Mouse (Mus musculus) lung, adult 2 months (tissue): Measurements from ENCODE around the gene Gm44596. TPM values are rescaled to one million over a fixed set of nuclear protein-coding genes. Genes with fewer than 3 reads are reported as not detected.

Experiments
- DNase-seq: peaks from one replicate; pipeline ENCODE4 v3.0.0; 2022
- H3K4me1 ChIP-seq: fragments of 200-500 bp; 2 replicates; pipeline ENCODE4 v1.6.1; 2011; ENCODE audit warnings: low read length; ENCODE audit not compliant: control insufficient read depth, insufficient read depth
- H3K4me3 ChIP-seq: fragments of 200-500 bp; replicated peaks from 2 replicates; pipeline ENCODE3; 2011; ENCODE audit warnings: low read depth, mild to moderate bottlenecking, control low read depth, low read length; ENCODE audit errors: extremely low read depth
- CTCF ChIP-seq: fragments of 200-500 bp; IDR thresholded peaks from 2 replicates; pipeline ENCODE4 v1.5.1; 2011; ENCODE audit warnings: mild to moderate bottlenecking, low read length, control low read depth; ENCODE audit not compliant: insufficient read depth
- POLR2A ChIP-seq: fragments of 200-500 bp; IDR thresholded peaks from 2 replicates; pipeline ENCODE4 v1.6.1; 2011; ENCODE audit warnings: low read depth, mild to moderate bottlenecking, control low read depth, low read length, borderline replicate concordance; ENCODE audit errors: extremely low read depth
- WGBS: fragments of 180-500 bp; shearing (Covaris S2); methylation state at CpG from one replicate; pipeline ENCODE4 v1.1.7; 2018; 5-methylcytosine and 5-hydroxymethylcytosine counted together
- polyA plus RNA-seq: library from polyadenylated mRNA; depleted of rRNA; stranded (reverse); fragments of >200 nt; gene quantifications from 2 replicates; pipeline ENCODE4 v1.2.3, GENCODE M21; 2012

The Gm44596 gene
- polyA plus RNA-seq, 1 experiment = not detected

GRCm38 (mm10) chr6:128423496-128424268, 48.4 kb downstream of the Gm44596 start:
- H3K4me1 ChIP-seq = no peaks in the 10 kb centered on the region; the same call in 1 of the 2 replicates
- WGBS = 35% methylated on average over 15 of the region's 16 CpGs
- H3K4me3 ChIP-seq = peak overlapping the region; percentile 96
- TF ChIP-seq CTCF = no peak
- no peak for TF ChIP-seq POLR2A
- DNase-seq = no peak

GRCm38 (mm10) chr6:128424269-128425019, 49.1 kb downstream of the Gm44596 start, which contains the start of gene Itfg2:
Gene Itfg2 (minus strand): TSS chr6:128424931.
- WGBS = under 1% methylated on average over 42 of the region's 42 CpGs
- Histone ChIP-seq H3K4me1 (no peaks in the 10 kb centered on the region; the same call in 1 of the 2 replicates), H3K4me3 (peak within 1 kb of the TSS; percentile 96)
- TF ChIP-seq CTCF = no peak
- peak; percentile 95 for TF ChIP-seq POLR2A
- DNase-seq = peak; percentile 97

GRCm38 (mm10) chr6:128425046-128425445, 49.7 kb downstream of the Gm44596 start:
- no peak for TF ChIP-seq CTCF
- no peak for TF ChIP-seq POLR2A
- peaks cover 2% of the 10 kb centered on the region; the same call in 1 of the 2 replicates for H3K4me1 ChIP-seq
- WGBS = 23% methylated on average over 9 of the region's 9 CpGs
- DNase-seq = no peak
- H3K4me3 ChIP-seq = peak overlapping the region; percentile 96

- 88% methylated on average over 5 of the region's 5 CpGs for WGBS
- no peak for DNase-seq
- H3K4me3 ChIP-seq = no peak overlapping the region
- no peak for TF ChIP-seq POLR2A
- no peak for TF ChIP-seq CTCF
- peaks cover 3% of the 10 kb centered on the region; the same call in 1 of the 2 replicates for H3K4me1 ChIP-seq
These were observed 52.3 kb downstream of the Gm44596 start for GRCm38 (mm10) chr6:128427571-128427970.

- WGBS = 98% methylated on average over 2 of the region's 2 CpGs
- Histone ChIP-seq H3K4me3 (no peak overlapping the region), H3K4me1 (peaks cover 3% of the 10 kb centered on the region; the same call in 1 of the 2 replicates)
- no peak for DNase-seq
- TF ChIP-seq POLR2A = no peak
- TF ChIP-seq CTCF = no peak
These were observed 54.0 kb downstream of the Gm44596 start for GRCm38 (mm10) chr6:128429300-128429699.

GRCm38 (mm10) chr6:128429826-128430225, 54.5 kb downstream of the Gm44596 start:
- Histone ChIP-seq H3K4me3 (no peak overlapping the region), H3K4me1 (peaks cover 3% of the 10 kb centered on the region; the same call in 1 of the 2 replicates)
- no peak for TF ChIP-seq POLR2A
- no peak for TF ChIP-seq CTCF
- 64% methylated on average over 6 of the region's 6 CpGs for WGBS
- DNase-seq = no peak

- WGBS = 70% methylated on average over 13 of the region's 13 CpGs
- no peak for TF ChIP-seq CTCF
- no peak for TF ChIP-seq POLR2A
These were observed 57.1 kb downstream of the Gm44596 start for GRCm38 (mm10) chr6:128432356-128432915.

GRCm38 (mm10) chr6:128433566-128433965, 58.3 kb downstream of the Gm44596 start:
- Histone ChIP-seq H3K4me3 (no peak overlapping the region), H3K4me1 (peaks cover 12% of the 10 kb centered on the region; the same call in 1 of the 2 replicates)
- DNase-seq = no peak
- no peak for TF ChIP-seq POLR2A
- no peak for TF ChIP-seq CTCF
- WGBS = 79% methylated on average over 13 of the region's 13 CpGs

More at GRCm38 (mm10) chr6:128432356-128432915, 57.1 kb downstream of the Gm44596 start:
- no peak for DNase-seq
- Histone ChIP-seq H3K4me1 (peaks cover 12% of the 10 kb centered on the region; the same call in 1 of the 2 replicates), H3K4me3 (no peak overlapping the region)

GRCm38 (mm10) chr6:128435474-128435873, 60.2 kb downstream of the Gm44596 start:
- TF ChIP-seq CTCF (no peak), POLR2A (no peak)
- peak; percentile 80 for DNase-seq
- no peak overlapping the region for H3K4me3 ChIP-seq
- H3K4me1 ChIP-seq = peaks cover 13% of the 10 kb centered on the region
- 24% methylated on average over 5 of the region's 5 CpGs for WGBS
